Mouse (Mus musculus) bone marrow macrophage, adult 2 months (primary cell): ENCODE results near the gene Znrf2.

ENCODE experiments used
- CTCF ChIP-seq: IDR thresholded peaks from 2 replicates; pipeline ENCODE4 v1.5.1; 2012; ENCODE audit warnings: low read depth, mild to moderate bottlenecking, low read length, moderate library complexity
- POLR2A ChIP-seq: IDR thresholded peaks from 2 replicates; pipeline ENCODE4 v1.6.1; 2012; ENCODE audit warnings: mild to moderate bottlenecking, low read depth, low read length, borderline replicate concordance

DNA sequence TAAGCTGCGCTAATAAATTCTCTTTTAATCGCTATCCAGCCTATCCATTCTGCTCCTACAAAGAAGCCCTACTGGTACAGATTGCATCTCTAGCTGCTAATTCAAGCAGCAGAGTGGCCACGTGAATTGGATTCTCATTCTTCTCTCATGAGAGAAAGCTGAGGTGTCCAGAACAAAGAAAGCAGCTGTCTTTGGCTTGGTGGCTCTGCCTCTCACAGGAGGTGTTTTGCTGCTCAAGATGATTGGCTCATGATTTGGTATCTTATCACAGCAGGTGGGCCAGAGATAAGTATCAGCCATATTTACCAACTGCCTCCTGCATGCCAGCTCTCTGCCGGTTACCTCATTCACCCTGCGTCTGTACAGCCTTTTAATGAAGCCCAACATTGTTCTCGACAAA is 34.8 kb upstream of the Znrf2 start:
- no peak for TF ChIP-seq POLR2A
- TF ChIP-seq CTCF = no peak
